Mouse (Mus musculus) pancreas, adult 10 weeks (tissue): ENCODE results near the gene Atl2. TPM values are rescaled to one million over a fixed set of nuclear protein-coding genes. Genes with fewer than 3 reads are reported as not detected.

ENCODE experiments used
- polyA plus RNA-seq: library from polyadenylated mRNA; stranded (reverse); fragments of 350-450 nt; fragmentation: Illumina TruSeq; extraction: RNeasy Lipid Tissue Mini Kit (QIAGEN cat#74804); gene quantifications from one replicate; pipeline ENCODE4 v1.2.3, GENCODE M21; 2015; ENCODE audit warnings: low read depth, low replicate concordance; ENCODE audit not compliant: insufficient read depth

Gene Atl2
- 8.1 TPM for polyA plus RNA-seq

DNA sequence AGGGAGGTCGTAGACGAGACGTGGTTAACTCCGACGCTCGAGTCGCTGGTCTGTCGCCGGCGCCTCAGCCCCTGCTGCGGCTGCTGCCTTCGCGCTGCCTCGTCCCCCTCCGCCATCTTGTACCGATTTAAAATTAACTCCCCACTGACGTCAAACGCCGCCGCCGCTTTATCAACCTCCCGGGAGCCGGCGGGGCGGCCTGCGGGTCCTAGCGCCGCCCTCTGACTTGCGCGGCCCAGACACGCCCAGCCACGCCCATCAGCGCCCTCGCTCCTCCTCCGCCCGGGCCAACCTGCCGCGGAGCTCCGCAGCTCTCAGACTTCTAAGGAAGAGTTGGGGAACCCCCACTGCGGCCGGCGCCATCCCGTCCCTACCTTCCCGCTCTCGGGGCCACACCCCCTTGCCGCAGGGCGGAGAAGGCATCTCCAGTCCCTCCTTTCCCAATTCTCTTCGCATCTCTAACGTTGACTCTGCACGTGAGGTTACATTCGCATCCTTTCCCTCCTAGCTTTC lies at the start of gene Atl2:
Atl2 (minus strand) TSS at position 213 of the 513 bp plus-strand sequence.

Other genes starting within 250 kb of the Atl2 start
- gene Cyp1b1, start 181.1 kb downstream of the Atl2 start, polyA plus RNA-seq, result 3.1 TPM
- gene Hnrnpll, start 166.2 kb upstream of the Atl2 start, polyA plus RNA-seq, result 6.6 TPM
- 1.6 TPM for gene Galm, start 231.3 kb upstream of the Atl2 start, polyA plus RNA-seq